8 mouse cellular contexts compared by ENCODE assay signal in genomic region chr14:120910733-120911324, GRCm38 (mm10). TPM values are rescaled to one million over a fixed set of nuclear protein-coding genes. Genes with fewer than 3 reads are reported as not detected.
DNase-seq lines count a peak whose midpoint lies in the region; ATAC-seq and TF ChIP-seq lines count a peak whose summit lies in the region.

Ipo5 (plus strand) TSS chr14:120911224.

- H3K27me3 ChIP-seq in hindbrain, postnatal 0 days (ENCODE audit: insufficient read depth, low read length) = no peaks in the 10 kb centered on the region

- peak within 1 kb of the TSS; percentile 83 for H3K9ac ChIP-seq in hindbrain, postnatal 0 days (replicated peaks; ENCODE audit: low read length)

- no peaks in the 10 kb centered on the region for H3K9me3 ChIP-seq in hindbrain, postnatal 0 days (ENCODE audit: low read length)

- peak within 1 kb of the TSS; percentile 96 for H3K27ac ChIP-seq in gastrocnemius, adult 2 months
- H3K27ac ChIP-seq in hindbrain, postnatal 0 days = peak within 1 kb of the TSS; percentile 84
- peak within 1 kb of the TSS; percentile 93 for H3K27ac ChIP-seq in left cerebral cortex, adult 2 months

- H3K36me3 ChIP-seq in hindbrain, postnatal 0 days (ENCODE audit: insufficient read depth, low read length) = no peaks in the 10 kb centered on the region

- peak; percentile 5; the same call in 1 of the 2 replicates for TF ChIP-seq CTCF in gastrocnemius, adult 2 months (IDR thresholded peaks at IDR 0.05)
- TF ChIP-seq CTCF in hindbrain, postnatal 0 days (IDR thresholded peaks at IDR 0.05; ENCODE audit: low read depth) = no peak
- no peak for TF ChIP-seq CTCF in left cerebral cortex, adult 2 months (IDR thresholded peaks at IDR 0.05)

- peak; percentile 91 for DNase-seq in WW6 (ENCODE audit: low read depth, low spot score)
- peak; percentile 92 to 98 for DNase-seq in cerebellum, postnatal 4 days (ENCODE audit: low spot score in 2 of 2)
- peak; percentile 98 for DNase-seq in gastrocnemius, adult 2 months
- peak; percentile 98 for DNase-seq in hindbrain, postnatal 0 days (ENCODE audit: low spot score)
- peak; percentile 96 for DNase-seq in left cerebral cortex, adult 2 months (ENCODE audit: extremely low spot score in 1 of 2, low spot score in 2 of 2)
- DNase-seq in right cerebral cortex, adult 2 months (ENCODE audit: low spot score in 2 of 2) = peak; percentile 91 to 93
- peak; percentile 96 for DNase-seq in urinary bladder, postnatal 14 days (ENCODE audit: low spot score)

- H3K4me1 ChIP-seq in hindbrain, postnatal 0 days (ENCODE audit: insufficient read depth, low read length) = no peaks in the 10 kb centered on the region; the same call in 1 of the 2 replicates

- 0% methylated on average over 33 of the region's 83 CpGs for WGBS in hindbrain, postnatal 0 days

- peak; percentile 96 for ATAC-seq in hindbrain, postnatal 0 days
- peak; percentile 87 for ATAC-seq in megakaryocyte, adult 5-6 weeks (ENCODE audit: poor library complexity, severe bottlenecking)

- H3K4me2 ChIP-seq in hindbrain, postnatal 0 days (ENCODE audit: low read depth, low read length) = peak within 1 kb of the TSS; percentile 95

- intact Hi-C loops in gastrocnemius, adult 2 months (cut with DNase I) = loop anchor here (1.0 to 10.0 kb wide), 3 partner anchors 64 to 436 kb away; partner anchors contain the start of gene Rap2a
- intact Hi-C loops in left cerebral cortex, adult 2 months (cut with DNase I) = loop anchor here (1.0 to 5.0 kb wide), 4 partner anchors 64 to 434 kb away; partner anchors contain the start of genes Farp1 and Rap2a

- peak within 1 kb of the TSS; percentile 93 for H3K4me3 ChIP-seq in gastrocnemius, adult 2 months
- H3K4me3 ChIP-seq in hindbrain, postnatal 0 days (ENCODE audit: low read length) = peak within 1 kb of the TSS; percentile 65
- peak within 1 kb of the TSS; percentile 92 for H3K4me3 ChIP-seq in left cerebral cortex, adult 2 months

RNA-seq across cellular contexts. Expression of gene Ipo5, which starts in this region (rescaled TPM):
- 100 to 1,000 TPM; 111 to 122 TPM for total RNA-seq in gastrocnemius, adult 2 months (2021)
- total RNA-seq in hindbrain, postnatal 0 days (2014; rRNA removed) = 73.9 and 74.2 TPM in 2 replicates
- 44.4 and 45.4 TPM in 2 replicates for polyA plus RNA-seq in hindbrain, postnatal 0 days (2015; fragmentation: Nextera tagmentation; extraction: Ambion mirVana)
- total RNA-seq in left cerebral cortex, adult 2 months (2021) = 100 to 1,000 TPM; 103 to 112 TPM
- total RNA-seq in megakaryocyte, adult 5-6 weeks (2015) = 60.0 and 61.0 TPM in 2 replicates
- total RNA-seq in megakaryocyte, adult 5-6 weeks (2017) = 96.7 and 102 TPM in 2 replicates

Comparison
In these comparisons a context has a peak if more than half of its experiments do, and no peak if none do; other contexts are left out.
1. Peak in every context shown above with its lines: DNase-seq, ATAC-seq, H3K4me3 ChIP-seq and H3K27ac ChIP-seq.